In the genomic region with DNA sequence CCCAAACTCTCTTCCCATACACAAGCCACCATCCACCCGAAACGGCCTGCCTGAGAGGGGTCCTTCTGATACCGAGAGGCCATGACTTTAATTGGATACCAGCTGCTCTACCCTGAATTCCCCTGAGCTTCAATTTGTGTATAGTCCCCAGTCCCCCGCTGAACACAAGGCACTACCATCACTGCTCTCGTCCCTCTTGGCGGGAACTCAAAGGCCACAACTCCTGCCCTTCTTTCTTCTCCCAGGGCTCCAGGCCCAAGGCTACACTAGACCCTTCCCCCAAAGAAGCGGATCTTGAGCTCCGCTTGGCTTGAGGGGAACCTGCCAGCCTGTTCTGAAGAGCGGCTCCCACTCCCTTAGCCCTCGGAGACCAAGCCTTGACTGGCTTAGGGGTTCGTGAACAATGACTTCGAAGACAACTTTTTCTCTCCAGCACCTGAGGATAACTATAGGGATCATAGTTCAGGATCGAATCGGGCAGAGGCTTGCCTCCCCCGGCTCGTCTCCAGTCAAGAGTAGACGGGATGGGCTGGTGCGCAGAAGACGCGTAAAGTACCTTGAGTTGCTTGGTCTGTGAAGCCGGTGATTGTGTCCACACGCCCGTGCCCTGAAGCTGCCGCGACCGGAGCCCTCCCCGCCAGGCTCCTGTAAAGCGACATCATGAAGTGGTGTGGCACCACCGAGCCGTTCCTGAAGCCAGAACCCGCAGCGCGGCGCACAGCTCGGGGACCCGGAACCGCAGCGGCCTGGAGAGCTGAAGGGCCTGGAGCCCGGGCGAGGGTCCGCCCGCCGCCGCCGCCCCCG, we compare ENCODE assay signal across 10 mouse cellular contexts. TPM values are rescaled to one million over a fixed set of nuclear protein-coding genes. Genes with fewer than 3 reads are reported as not detected.
A peak's percentile ranks its signal among the peaks of the same experiment; 100 is the strongest.
DNase-seq lines count a peak whose midpoint lies in the region; ATAC-seq lines count a peak whose summit lies in the region.
"Had no signal": no experiment of that assay in that cellular context is flagged by ENCODE, and none has a peak within 500 bp of the region (broad histone marks: within the 10 kb centered on the region; RNA-seq: fewer than 3 reads in every experiment).

No protein-coding gene starts in this region.

- H3K4me3 ChIP-seq in heart, embryonic 15.5 days, result peak overlapping the region; percentile 56
- peak overlapping the region; percentile 42 for H3K4me3 ChIP-seq in hindbrain, embryonic 15.5 days
- peak overlapping the region; percentile 44 for H3K4me3 ChIP-seq in midbrain, embryonic 15.5 days

- 7% methylated on average over 46 of the region's 46 CpGs for WGBS in heart, embryonic 15.5 days
- WGBS in hindbrain, embryonic 15.5 days, result 3% methylated on average over 46 of the region's 46 CpGs
- 3% methylated on average over 46 of the region's 46 CpGs for WGBS in midbrain, embryonic 15.5 days

- H3K9ac ChIP-seq in heart, embryonic 15.5 days, result peak overlapping the region; percentile 38
- H3K9ac ChIP-seq in hindbrain, embryonic 15.5 days, result peak overlapping the region; percentile 20; the same call in 1 of the 2 replicates
- H3K9ac ChIP-seq in midbrain, embryonic 15.5 days, result peak overlapping the region; percentile 37; the same call in 1 of the 2 replicates

- H3K9me3 ChIP-seq in heart, embryonic 15.5 days (replicated peaks), result no peaks in the 10 kb centered on the region
- H3K9me3 ChIP-seq in hindbrain, embryonic 15.5 days, result no peaks in the 10 kb centered on the region
- no peaks in the 10 kb centered on the region for H3K9me3 ChIP-seq in midbrain, embryonic 15.5 days

- ATAC-seq in heart, embryonic 15.5 days (replicated peaks; ENCODE audit: insufficient number of reproducible peaks, insufficient read depth, low FRiP score, low read depth), result no peak
- no peak for ATAC-seq in hindbrain, embryonic 15.5 days (ENCODE audit: low FRiP score, low read depth)
- ATAC-seq in midbrain, embryonic 15.5 days (replicated peaks), result peak; percentile 24

- H3K4me2 ChIP-seq in heart, embryonic 15.5 days, result peak overlapping the region; percentile 93
- peak overlapping the region; percentile 68 for H3K4me2 ChIP-seq in hindbrain, embryonic 15.5 days
- peak overlapping the region; percentile 72 for H3K4me2 ChIP-seq in midbrain, embryonic 15.5 days

- H3K36me3 ChIP-seq in heart, embryonic 15.5 days, result no peaks in the 10 kb centered on the region
- no peaks in the 10 kb centered on the region for H3K36me3 ChIP-seq in hindbrain, embryonic 15.5 days
- H3K36me3 ChIP-seq in midbrain, embryonic 15.5 days (replicated peaks), result no peaks in the 10 kb centered on the region

- peaks cover 97% of the 10 kb centered on the region for H3K27me3 ChIP-seq in heart, embryonic 15.5 days
- H3K27me3 ChIP-seq in hindbrain, embryonic 15.5 days, result peaks cover 86% of the 10 kb centered on the region
- H3K27me3 ChIP-seq in midbrain, embryonic 15.5 days (replicated peaks), result peaks cover 90% of the 10 kb centered on the region

- no peak for DNase-seq in heart, postnatal 36 days
- peak; percentile 42 for DNase-seq in embryo, embryonic 9.5 days (ENCODE audit: extremely low spot score)
- no peak for DNase-seq in right cerebral cortex, adult 18-20 months
- DNase-seq in spleen, postnatal 4 days (ENCODE audit: low spot score in 2 of 2), result no peak
- DNase-seq in gastrocnemius, postnatal 36 days, result no peak
- DNase-seq: cerebellum, postnatal 14 days; thymus, postnatal 36 days had no signal

- peaks cover 33% of the 10 kb centered on the region for H3K4me1 ChIP-seq in heart, embryonic 15.5 days (replicated peaks)
- H3K4me1 ChIP-seq in hindbrain, embryonic 15.5 days (replicated peaks), result peaks cover 31% of the 10 kb centered on the region
- peaks cover 27% of the 10 kb centered on the region for H3K4me1 ChIP-seq in midbrain, embryonic 15.5 days

- no peak overlapping the region for H3K27ac ChIP-seq in heart, embryonic 15.5 days
- no peak overlapping the region for H3K27ac ChIP-seq in hindbrain, embryonic 15.5 days (replicated peaks)
- no peak overlapping the region for H3K27ac ChIP-seq in midbrain, embryonic 15.5 days

- intact Hi-C loops in heart, postnatal 36 days (cut with DNase I), result loop anchor here (5.0 kb wide), 1 partner anchor 84 kb away; no protein-coding TSS in a partner anchor
- intact Hi-C loops in gastrocnemius, postnatal 36 days (cut with DNase I), result no loop called here

RNA-seq across cellular contexts. Expression of gene Gdf7, which starts 0.5 kb away (rescaled TPM):
- 0.10 TPM in 1 of 2 replicates, not detected in the other for polyA plus RNA-seq in heart, embryonic 15.5 days (2015; fragmentation: Nextera tagmentation; extraction: Ambion mirVana)
- under 1 TPM; 0.43 to 0.83 TPM for total RNA-seq in heart, postnatal 36 days (2021)
- polyA plus RNA-seq in hindbrain, embryonic 15.5 days (2015; fragmentation: Nextera tagmentation; extraction: Ambion mirVana), result 0.41 and 0.65 TPM in 2 replicates
- polyA plus RNA-seq in midbrain, embryonic 15.5 days (2015; fragmentation: Nextera tagmentation; extraction: Ambion mirVana), result 0.19 and 0.23 TPM in 2 replicates
- not detected for total RNA-seq in gastrocnemius, postnatal 36 days (2021)

RNA-seq across cellular contexts. Expression of gene Hs1bp3, which starts 12.0 kb away (rescaled TPM):
- 12.1 and 16.5 TPM in 2 replicates for polyA plus RNA-seq in heart, embryonic 15.5 days (2015; fragmentation: Nextera tagmentation; extraction: Ambion mirVana)
- total RNA-seq in heart, postnatal 36 days (2021), result 10 to 100 TPM; 15.9 to 18.0 TPM
- 10.2 and 10.8 TPM in 2 replicates for polyA plus RNA-seq in hindbrain, embryonic 15.5 days (2015; fragmentation: Nextera tagmentation; extraction: Ambion mirVana)
- polyA plus RNA-seq in midbrain, embryonic 15.5 days (2015; fragmentation: Nextera tagmentation; extraction: Ambion mirVana), result 8.9 and 10.8 TPM in 2 replicates
- total RNA-seq in gastrocnemius, postnatal 36 days (2021), result 1 to 10 TPM; 4.3 to 5.3 TPM
